Mouse (Mus musculus): ENCODE measurements around the gene Uba1.

DNA sequence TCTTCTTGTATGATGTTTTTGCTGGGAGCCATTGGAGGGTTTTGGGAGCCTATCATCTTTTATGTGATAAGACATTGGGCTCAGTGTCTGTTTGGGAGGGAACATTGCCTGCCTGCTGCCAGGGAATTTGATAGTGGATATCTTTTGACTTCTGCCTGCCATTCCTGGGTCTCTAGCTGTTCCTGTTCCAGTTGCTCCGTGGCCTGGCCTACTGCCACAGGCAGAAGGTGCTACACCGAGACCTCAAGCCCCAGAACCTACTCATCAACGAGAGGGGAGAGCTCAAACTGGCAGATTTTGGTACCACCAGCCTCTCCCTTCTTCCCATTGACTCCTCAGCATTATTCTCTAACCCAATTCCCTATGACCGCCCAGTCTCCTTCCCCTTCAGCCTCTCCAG is 37.7 kb downstream of the Uba1 start:
- no peak for TF ChIP-seq HCFC1 (IDR thresholded peaks at IDR 0.05; ENCODE audit: borderline replicate concordance, insufficient read depth, low read length)
- TF ChIP-seq CHD2 (IDR thresholded peaks at IDR 0.05; ENCODE audit: low read depth, low read length), result no peak
